Mouse (Mus musculus) liver, postnatal 0 days (tissue): ENCODE results near the gene Ccdc6.

ENCODE experiments used
- CTCF ChIP-seq: sonication (generic); IDR thresholded peaks from 2 replicates; pipeline ENCODE4 v1.5.1; 2016; ENCODE audit warnings: antibody characterized with exemption, low read depth
- EP300 ChIP-seq: IDR thresholded peaks from 2 replicates; pipeline ENCODE4 v1.6.1; 2016; ENCODE audit warnings: antibody characterized with exemption, low read depth, mild to moderate bottlenecking

DNA sequence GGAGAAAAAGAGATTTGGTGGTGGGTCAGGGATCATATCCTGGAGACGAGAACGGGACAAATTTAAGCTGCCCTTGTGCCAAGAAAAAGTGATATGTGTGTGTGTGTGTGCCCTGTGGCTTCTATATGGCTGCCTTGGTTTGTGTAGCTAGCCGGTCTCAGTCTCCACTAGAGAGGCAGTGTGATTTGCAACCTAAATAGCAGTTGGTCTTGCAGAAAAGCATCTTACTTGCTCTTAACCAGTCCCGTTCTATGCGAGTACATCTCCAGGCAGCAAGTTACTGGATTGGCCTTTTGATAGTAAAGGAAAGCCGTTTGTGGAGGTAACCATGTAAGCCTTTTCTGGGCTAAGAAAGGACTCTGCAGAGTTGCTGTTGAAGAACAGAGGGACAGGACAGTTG lies 1.7 kb downstream of the Ccdc6 start:
- no peak for TF ChIP-seq EP300
- TF ChIP-seq CTCF: no peak
